9 mouse cellular contexts compared by ENCODE assay signal in genomic region chr11:75458169-75458568, GRCm38 (mm10). TPM values are rescaled to one million over a fixed set of nuclear protein-coding genes. Genes with fewer than 3 reads are reported as not detected.
DNase-seq lines count a peak whose midpoint lies in the region; ATAC-seq lines count a peak whose summit lies in the region.
"Had no signal": no experiment of that assay in that cellular context is flagged by ENCODE, and none has a peak within 500 bp of the region (broad histone marks: within the 10 kb centered on the region; RNA-seq: fewer than 3 reads in every experiment).

No protein-coding gene starts in this region.

- H3K9ac ChIP-seq in liver, embryonic 11.5 days (ENCODE audit: low read depth, low read length) = peak overlapping the region; percentile 10; the same call in 1 of the 2 replicates
- no peak overlapping the region for H3K9ac ChIP-seq in stomach, embryonic 15.5 days

- no peaks in the 10 kb centered on the region for H3K27me3 ChIP-seq in liver, embryonic 11.5 days (replicated peaks; ENCODE audit: control insufficient read depth, insufficient read depth, low read length)
- no peaks in the 10 kb centered on the region for H3K27me3 ChIP-seq in stomach, embryonic 15.5 days (replicated peaks)

- H3K27ac ChIP-seq in liver, embryonic 11.5 days (ENCODE audit: low read depth, low read length) = no peak overlapping the region
- H3K27ac ChIP-seq in stomach, embryonic 15.5 days = peak overlapping the region; percentile 7; the same call in 1 of the 2 replicates

- peaks cover 55% of the 10 kb centered on the region for H3K4me1 ChIP-seq in liver, embryonic 11.5 days (replicated peaks; ENCODE audit: control insufficient read depth, insufficient read depth, low read length)
- peaks cover 42% of the 10 kb centered on the region for H3K4me1 ChIP-seq in stomach, embryonic 15.5 days

- H3K4me2 ChIP-seq in liver, embryonic 11.5 days = peak overlapping the region; percentile 39
- H3K4me2 ChIP-seq in stomach, embryonic 15.5 days = no peak overlapping the region

- H3K9me3 ChIP-seq in liver, embryonic 11.5 days (ENCODE audit: control insufficient read depth, low read length) = no peaks in the 10 kb centered on the region
- no peaks in the 10 kb centered on the region for H3K9me3 ChIP-seq in stomach, embryonic 15.5 days

- H3K36me3 ChIP-seq in liver, embryonic 11.5 days (ENCODE audit: control insufficient read depth, insufficient read depth, low read length) = no peaks in the 10 kb centered on the region; the same call in 1 of the 2 replicates
- no peaks in the 10 kb centered on the region for H3K36me3 ChIP-seq in stomach, embryonic 15.5 days

- peak; percentile 45 for DNase-seq in adrenal gland, postnatal 14 days
- DNase-seq in adrenal gland, postnatal 4 days (ENCODE audit: low spot score in 2 of 2) = no peak
- peak; percentile 43 for DNase-seq in layer of hippocampus, adult 9-10 months (ENCODE audit: low spot score)
- no peak for DNase-seq in layer of hippocampus, adult 8-10 months (ENCODE audit: low spot score in 2 of 2)
- DNase-seq in cerebellum, postnatal 14 days = peak; percentile 51 to 69
- DNase-seq in liver, embryonic 11.5 days (ENCODE audit: low spot score) = no peak
- DNase-seq in ovary, postnatal 14 days (ENCODE audit: low spot score) = no peak

- no peak overlapping the region for H3K4me3 ChIP-seq in liver, embryonic 11.5 days (ENCODE audit: low read depth, low read length)
- H3K4me3 ChIP-seq in stomach, embryonic 15.5 days (replicated peaks) = no peak overlapping the region

- no peak for ATAC-seq in liver, embryonic 11.5 days (replicated peaks; ENCODE audit: low FRiP score)
- no peak for ATAC-seq in stomach, embryonic 15.5 days (ENCODE audit: insufficient read depth, low FRiP score, low read depth)

- WGBS in liver, embryonic 11.5 days = 17% methylated on average over 3 of the region's 3 CpGs
- WGBS in stomach, embryonic 15.5 days = 10% methylated on average over 3 of the region's 3 CpGs

RNA-seq across cellular contexts. Expression of gene Tlcd2, which starts 3.3 kb away (rescaled TPM):
- total RNA-seq in adrenal gland, postnatal 14 days (2021) = 13.9 and 24.7 TPM in 2 replicates
- total RNA-seq in adrenal gland, postnatal 4 days (2021) = 10 to 100 TPM; 12.9 to 17.8 TPM
- total RNA-seq in layer of hippocampus, adult 8-10 months (2022) = under 1 TPM in 3 of 4 experiments, not detected in 1; 0.43 to 0.45 (median 0.45) TPM
- 29.8 and 33.0 TPM in 2 replicates for polyA plus RNA-seq in liver, embryonic 11.5 days (2014; fragmentation: Nextera tagmentation; extraction: Ambion mirVana)
- 19.7 and 22.3 TPM in 2 replicates for polyA plus RNA-seq in stomach, embryonic 15.5 days (2015; fragmentation: Nextera tagmentation; extraction: Ambion mirVana)

RNA-seq across cellular contexts. Expression of gene Wdr81, which starts 3.7 kb away (rescaled TPM):
- total RNA-seq in adrenal gland, postnatal 14 days (2021) = 14.2 and 16.5 TPM in 2 replicates
- 10 to 100 TPM; 18.1 to 18.4 TPM for total RNA-seq in adrenal gland, postnatal 4 days (2021)
- 10 to 100 TPM; 23.5 to 25.3 (median 24.3) TPM for total RNA-seq in layer of hippocampus, adult 8-10 months (2022)
- polyA plus RNA-seq in liver, embryonic 11.5 days (2014; fragmentation: Nextera tagmentation; extraction: Ambion mirVana) = 21.8 and 21.9 TPM in 2 replicates
- 6.0 and 6.4 TPM in 2 replicates for polyA plus RNA-seq in stomach, embryonic 15.5 days (2015; fragmentation: Nextera tagmentation; extraction: Ambion mirVana)

RNA-seq across cellular contexts. Expression of gene Serpinf2, which starts 18.8 kb away (rescaled TPM):
- total RNA-seq in adrenal gland, postnatal 14 days (2021) = 6.8 and 123 TPM in 2 replicates
- total RNA-seq in adrenal gland, postnatal 4 days (2021) = 100 to 1,000 TPM in 1 of 2 experiments, 10 to 100 TPM in 1; 12.4 to 127 TPM
- 1 to 10 TPM in 2 of 4 experiments, under 1 TPM in 2; 0.45 to 4.0 (median 1.8) TPM for total RNA-seq in layer of hippocampus, adult 8-10 months (2022)
- 321 and 377 TPM in 2 replicates for polyA plus RNA-seq in liver, embryonic 11.5 days (2014; fragmentation: Nextera tagmentation; extraction: Ambion mirVana)
- 50.0 and 64.1 TPM in 2 replicates for polyA plus RNA-seq in stomach, embryonic 15.5 days (2015; fragmentation: Nextera tagmentation; extraction: Ambion mirVana)
- total RNA-seq: hematopoietic stem cell, adult 5-6 weeks had no signal

RNA-seq across cellular contexts. Expression of gene Prpf8, which starts 28.4 kb away (rescaled TPM):
- total RNA-seq in adrenal gland, postnatal 14 days (2021) = 127 and 135 TPM in 2 replicates
- total RNA-seq in adrenal gland, postnatal 4 days (2021) = 100 to 1,000 TPM; 142 to 156 TPM
- total RNA-seq in layer of hippocampus, adult 8-10 months (2022) = 100 to 1,000 TPM; 129 to 140 (median 135) TPM
- polyA plus RNA-seq in liver, embryonic 11.5 days (2014; fragmentation: Nextera tagmentation; extraction: Ambion mirVana) = 105 and 119 TPM in 2 replicates
- 49.9 and 58.6 TPM in 2 replicates for polyA plus RNA-seq in stomach, embryonic 15.5 days (2015; fragmentation: Nextera tagmentation; extraction: Ambion mirVana)

RNA-seq across cellular contexts. Expression of gene Serpinf1, which starts 35.7 kb away (rescaled TPM):
- total RNA-seq in adrenal gland, postnatal 14 days (2021) = 54.0 and 116 TPM in 2 replicates
- 100 to 1,000 TPM in 1 of 2 experiments, 10 to 100 TPM in 1; 45.8 to 111 TPM for total RNA-seq in adrenal gland, postnatal 4 days (2021)
- 10 to 100 TPM in 3 of 4 experiments, 1 to 10 TPM in 1; 9.7 to 16.0 (median 11.5) TPM for total RNA-seq in layer of hippocampus, adult 8-10 months (2022)
- polyA plus RNA-seq in liver, embryonic 11.5 days (2014; fragmentation: Nextera tagmentation; extraction: Ambion mirVana) = 217 and 224 TPM in 2 replicates
- polyA plus RNA-seq in stomach, embryonic 15.5 days (2015; fragmentation: Nextera tagmentation; extraction: Ambion mirVana) = 49.5 and 62.5 TPM in 2 replicates

Comparison
In these comparisons a context has a peak if more than half of its experiments do, and no peak if none do; other contexts are left out.
1. DNase-seq: peak in adrenal gland, postnatal 14 days (single experiment), layer of hippocampus, adult 9-10 months (single experiment) and cerebellum, postnatal 14 days (2 of 2); none in adrenal gland, postnatal 4 days (0 of 2), layer of hippocampus, adult 8-10 months (0 of 2), liver, embryonic 11.5 days (single experiment) and ovary, postnatal 14 days (single experiment).
2. RNA of gene Tlcd2, which starts 3.3 kb away (total RNA-seq): 13.9 to 24.7 TPM in adrenal gland, postnatal 14 days and 12.9 to 17.8 TPM in adrenal gland, postnatal 4 days; 0.43 to 0.45 TPM in layer of hippocampus, adult 8-10 months; every median in the first group is over 4 times any median in the second.